Mouse (Mus musculus) left cerebral cortex, postnatal 36 days (tissue): ENCODE measurements around the gene Cx3cr1. TPM values are rescaled to one million over a fixed set of nuclear protein-coding genes. Genes with fewer than 3 reads are reported as not detected.
A peak's percentile ranks its signal among the peaks of the same experiment; 100 is the strongest.
"Not testable (repeated sequence)": the region's sequence is repeated elsewhere in the genome, so short reads cannot be mapped to it uniquely, and the experiment has no call there.

ENCODE experiments used
- DNase-seq, 2 experiments: peaks; one replicate each; pipeline ENCODE4 v3.0.0; 2021 to 2022; ENCODE audit warnings: low spot score in 2 of 2, mixed read lengths in 1 of 2
- intact Hi-C: fragments of 180-260 bp; cut with DNase I; formaldehyde crosslinking; loops from one replicate; pipeline ENCODE4 v1.15.1; 2025
- total RNA-seq, 2 experiments: library from RNA; stranded (reverse); gene quantifications; 2 replicates each; pipeline ENCODE4 v1.2.3; 2021

Gene Cx3cr1
- total RNA-seq, result 10 to 100 TPM; 30.9 to 32.8 TPM

DNA sequence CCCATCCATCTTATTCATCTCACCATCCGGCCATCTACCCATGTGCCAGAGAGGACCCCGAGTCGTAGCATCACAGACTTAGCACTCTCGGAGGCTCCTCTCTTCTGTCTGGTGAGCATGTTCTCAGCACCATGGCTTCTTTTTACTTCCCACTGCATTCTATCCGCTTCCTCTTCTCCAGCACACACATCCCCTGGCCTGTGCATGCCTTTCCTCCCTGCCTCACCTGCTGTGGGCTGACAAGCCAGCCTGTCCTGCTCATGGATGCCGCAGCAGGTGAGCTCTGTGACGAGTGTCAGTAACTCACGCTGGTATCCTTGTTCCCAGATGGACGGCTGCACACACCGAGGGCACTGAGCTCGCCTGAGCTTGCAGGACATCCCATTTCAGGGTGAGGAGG, at the start of gene Cx3cr1:
Gene Cx3cr1 (minus strand): TSS at position 101 of the 400 bp plus-strand sequence.
- no peak for DNase-seq
- intact Hi-C loops, result no loop called here

DNA sequence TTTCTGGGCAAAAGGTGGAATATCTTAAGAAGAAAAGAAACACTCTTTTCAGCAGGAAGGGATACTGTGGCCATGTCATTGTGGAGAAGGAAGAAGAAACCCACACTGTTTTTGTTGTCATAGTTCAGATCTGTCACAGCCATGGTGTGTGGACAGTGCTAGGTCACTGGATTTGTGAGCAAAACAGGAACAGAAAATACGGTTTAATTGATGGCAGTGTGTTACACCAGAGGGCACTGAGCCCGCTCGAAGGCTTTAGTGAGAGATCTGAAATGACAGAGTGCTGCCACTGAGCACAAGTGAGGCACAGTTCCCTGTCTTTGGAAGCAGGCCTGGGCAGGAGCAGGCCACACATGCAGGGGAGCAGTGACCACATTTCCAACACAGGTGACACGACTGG, 48.5 kb upstream of the Cx3cr1 start:
- intact Hi-C loops, result no loop called here
- no peak for DNase-seq

DNA sequence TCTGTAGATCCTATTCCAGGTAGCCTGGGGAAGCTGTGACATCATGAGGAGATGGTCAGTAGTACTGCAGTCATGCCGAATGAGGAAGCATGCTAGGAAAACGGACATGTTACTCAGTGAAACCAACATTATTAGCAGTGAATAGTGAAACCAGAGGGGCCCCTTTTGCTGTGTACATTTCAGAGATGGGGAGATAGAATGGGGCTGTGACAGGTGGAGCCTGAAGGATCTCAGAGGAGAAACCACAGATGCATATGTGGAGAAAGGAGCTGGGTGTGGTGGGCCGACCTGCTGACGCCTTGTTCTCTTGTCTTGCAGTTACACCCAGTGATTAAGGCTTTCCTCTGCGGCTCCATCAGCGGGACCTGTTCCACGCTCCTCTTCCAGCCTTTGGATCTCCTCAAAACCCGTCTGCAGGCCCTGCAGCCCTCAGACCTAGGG, 46.5 kb upstream of the Cx3cr1 start:
- intact Hi-C loops, result no loop called here
- no peak for DNase-seq

DNA sequence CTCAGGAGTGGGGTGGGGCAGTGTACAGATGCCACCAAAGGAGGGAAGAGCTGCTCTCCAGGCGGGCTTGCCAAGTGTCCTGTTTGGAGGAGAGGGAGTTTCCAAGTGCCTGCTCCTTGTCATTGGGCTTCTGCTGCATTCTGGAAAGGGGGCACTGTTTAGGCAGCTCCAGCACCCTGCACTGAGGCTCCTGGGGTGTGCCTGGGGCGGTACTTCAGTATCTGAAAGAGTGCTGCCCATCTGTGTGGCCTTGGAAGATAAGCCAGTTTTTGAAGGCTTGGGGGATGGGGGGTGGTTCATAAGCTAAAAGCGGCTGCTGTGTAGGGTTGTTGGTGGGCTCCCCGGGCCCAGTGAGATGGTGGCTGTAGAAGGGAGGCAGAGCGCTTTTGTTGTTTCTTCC, 45.9 kb upstream of the Cx3cr1 start:
- intact Hi-C loops, result no loop called here

DNA sequence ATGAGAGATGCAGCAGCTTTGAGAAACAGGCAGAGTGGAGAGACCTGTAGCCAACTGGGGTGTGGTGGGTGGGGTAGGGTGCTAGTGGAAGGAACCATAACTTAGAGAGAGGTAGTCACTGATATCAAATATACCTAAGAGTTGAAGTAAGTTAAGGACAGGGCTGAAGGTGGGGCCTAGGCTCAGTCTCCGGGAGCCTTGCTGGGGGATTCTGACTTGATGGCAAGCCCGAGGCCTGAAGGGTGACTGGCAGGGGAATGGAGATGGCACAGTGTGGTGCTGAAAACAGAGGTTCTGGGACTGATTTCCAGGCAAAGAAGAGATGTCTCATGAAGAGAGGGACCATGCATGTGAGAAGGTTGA, 45.1 kb upstream of the Cx3cr1 start:
- intact Hi-C loops, result no loop called here
- DNase-seq, result no peak

More for the DNA sequence above, 45.9 kb upstream of the Cx3cr1 start:
- no peak for DNase-seq

DNA sequence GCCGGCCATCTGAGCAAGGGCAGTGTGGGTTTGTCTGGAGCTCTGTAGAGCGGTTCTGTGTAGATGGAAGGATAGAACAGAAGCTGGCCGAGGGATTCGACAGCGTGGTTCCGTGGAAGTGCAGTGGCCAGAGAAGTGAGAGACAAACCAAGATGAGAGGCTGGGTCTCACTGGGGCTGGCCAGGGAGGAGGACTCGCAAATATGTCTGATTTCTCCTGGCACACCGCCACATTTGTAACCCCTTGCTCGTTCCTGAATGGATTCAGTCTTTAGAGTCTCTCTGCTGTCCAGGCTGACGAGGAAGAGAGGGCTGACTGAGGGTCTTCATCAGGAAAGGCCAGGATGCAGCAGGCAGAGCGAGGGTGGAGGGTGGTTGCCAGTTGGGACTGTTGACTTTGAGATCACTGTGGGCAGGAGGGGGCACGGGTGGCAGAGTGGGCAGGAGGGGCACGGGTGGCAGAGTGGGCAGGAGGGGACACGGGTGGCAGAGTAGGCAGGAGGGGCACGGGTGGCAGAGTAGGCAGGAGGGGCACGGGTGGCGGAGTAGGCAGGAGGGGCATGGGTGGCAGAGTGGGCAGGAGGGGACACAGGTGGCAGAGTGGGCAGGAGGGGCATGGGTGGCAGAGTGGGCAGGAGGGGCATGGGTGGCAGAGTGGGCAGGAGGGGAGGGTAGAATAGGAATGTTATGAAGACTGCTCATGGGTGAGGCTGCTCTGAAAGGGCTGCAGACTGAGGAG, 44.5 kb upstream of the Cx3cr1 start:
- no peak for DNase-seq
- intact Hi-C loops, result no loop called here

DNA sequence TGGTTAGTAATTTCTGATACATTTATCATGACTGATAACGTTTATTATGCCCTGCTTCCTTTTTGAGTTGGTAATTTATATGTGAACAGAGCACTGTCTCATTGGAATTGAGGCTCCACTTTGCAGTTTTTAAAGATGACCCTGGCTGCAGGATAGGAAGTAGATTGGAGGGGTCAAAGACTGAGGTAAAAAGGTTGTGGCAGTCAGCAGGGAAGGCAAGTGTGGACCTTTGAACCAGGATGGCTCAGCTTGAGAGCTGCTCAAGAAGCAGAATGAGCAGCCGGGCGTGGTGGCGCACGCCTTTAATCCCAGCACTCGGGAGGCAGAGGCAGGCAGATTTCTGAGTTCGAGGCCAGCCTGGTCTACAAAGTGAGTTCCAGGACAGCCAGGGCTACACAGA, 43.8 kb upstream of the Cx3cr1 start:
- DNase-seq, result no peak
- intact Hi-C loops, result no loop called here

DNA sequence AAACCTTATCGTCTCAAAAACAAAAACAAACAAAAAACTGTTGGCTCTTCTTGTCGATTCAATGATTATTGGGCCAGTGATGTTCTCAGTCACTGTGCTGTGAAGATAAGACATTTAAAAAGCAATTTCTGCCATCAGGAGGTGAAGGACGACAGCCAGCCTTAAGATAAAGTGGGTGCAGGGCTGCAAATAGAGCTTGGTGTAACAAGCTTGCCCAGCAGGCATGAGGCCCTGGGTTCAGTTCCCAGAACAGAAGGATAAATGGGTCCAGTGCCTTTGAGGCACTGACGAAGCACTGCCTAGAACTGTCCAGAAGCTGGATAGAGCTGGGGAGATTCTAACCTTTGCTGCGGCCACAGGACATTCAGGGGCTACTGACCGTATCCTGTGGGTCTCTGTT, 42.8 kb upstream of the Cx3cr1 start:
- intact Hi-C loops, result no loop called here
- DNase-seq, result no peak

DNA sequence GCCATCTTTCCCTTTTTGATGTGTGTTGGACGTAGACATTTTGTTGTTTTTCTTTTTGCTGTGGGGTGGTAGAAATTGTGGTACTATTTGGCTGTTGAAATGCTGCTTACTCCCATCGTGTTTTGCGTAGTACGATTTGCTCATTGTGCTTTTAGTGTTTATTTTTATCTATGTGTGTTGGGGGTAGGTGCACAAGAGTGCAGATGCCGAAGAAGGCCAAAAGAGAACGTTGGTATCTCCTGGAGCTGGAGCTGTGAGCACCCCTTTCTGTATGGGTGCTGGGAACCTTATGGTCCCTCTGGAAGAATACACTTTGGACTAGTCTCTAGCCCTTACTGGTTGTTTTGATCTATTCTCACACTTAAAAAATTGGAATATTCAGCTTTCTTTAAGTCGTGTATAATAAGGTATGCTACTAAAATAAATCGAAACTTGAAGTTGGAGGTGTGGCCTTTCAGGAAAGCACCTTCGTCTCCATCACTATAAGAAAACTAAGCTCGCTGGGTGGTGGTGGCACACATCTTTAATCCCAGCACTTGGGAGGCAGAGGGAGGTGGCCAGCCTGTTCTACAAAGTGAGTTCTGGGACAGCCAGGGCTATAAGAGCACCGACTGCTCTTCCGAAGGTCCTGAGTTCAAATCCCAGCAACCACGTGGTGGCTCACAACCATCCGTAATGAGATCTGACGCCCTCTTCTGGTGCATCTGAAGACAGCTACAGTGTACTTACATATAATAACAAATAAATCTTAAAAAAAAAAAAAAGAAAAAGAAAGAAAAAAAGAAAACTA, 41.7 kb upstream of the Cx3cr1 start:
- intact Hi-C loops, result no loop called here
- DNase-seq, result no peak

DNA sequence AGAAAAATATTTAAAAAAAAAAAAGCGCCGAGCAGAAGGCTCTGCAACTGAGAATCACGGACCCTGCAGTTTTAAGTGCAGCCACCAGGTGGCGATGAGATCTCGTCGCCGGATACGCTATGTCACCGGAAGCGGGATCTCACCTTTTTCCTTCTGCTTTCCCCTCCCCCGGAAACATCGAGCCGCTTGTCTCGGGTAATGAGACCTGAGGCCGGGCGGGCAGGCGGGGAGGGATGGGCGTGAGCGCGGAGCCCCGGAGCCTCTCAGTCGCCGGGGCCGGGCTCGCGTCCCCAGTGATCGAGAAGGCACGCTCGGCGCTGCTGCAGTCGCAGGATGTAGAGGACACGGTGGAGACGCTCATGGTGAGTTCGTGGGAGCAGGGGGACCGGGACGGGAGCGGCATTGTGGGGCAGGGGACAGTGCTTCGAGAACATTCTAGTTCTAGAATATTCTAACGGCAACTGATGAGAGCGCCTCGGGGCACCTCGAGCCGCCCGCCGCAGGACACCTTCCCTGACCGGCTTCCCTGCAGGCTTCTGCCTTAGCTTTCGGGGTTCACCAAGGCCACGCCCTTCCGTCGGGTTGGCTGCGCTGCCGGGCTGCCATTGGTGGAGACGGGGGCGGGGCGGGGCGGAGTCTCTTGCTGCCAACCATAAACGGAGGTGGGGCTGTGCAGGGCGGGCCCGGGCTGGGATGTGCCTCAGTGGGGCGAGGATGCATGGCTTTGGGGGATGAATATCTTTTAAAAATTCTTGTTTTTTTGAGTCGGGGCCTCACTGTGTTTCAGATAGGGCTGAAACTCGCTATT, 40.7 kb upstream of the Cx3cr1 start, which contains the start of gene Slc25a38:
Gene Slc25a38 (plus strand): TSS at position 164 of the 808 bp plus-strand sequence.
- intact Hi-C loops, result no loop called here
- DNase-seq, result peak; percentile 91 to 95

DNA sequence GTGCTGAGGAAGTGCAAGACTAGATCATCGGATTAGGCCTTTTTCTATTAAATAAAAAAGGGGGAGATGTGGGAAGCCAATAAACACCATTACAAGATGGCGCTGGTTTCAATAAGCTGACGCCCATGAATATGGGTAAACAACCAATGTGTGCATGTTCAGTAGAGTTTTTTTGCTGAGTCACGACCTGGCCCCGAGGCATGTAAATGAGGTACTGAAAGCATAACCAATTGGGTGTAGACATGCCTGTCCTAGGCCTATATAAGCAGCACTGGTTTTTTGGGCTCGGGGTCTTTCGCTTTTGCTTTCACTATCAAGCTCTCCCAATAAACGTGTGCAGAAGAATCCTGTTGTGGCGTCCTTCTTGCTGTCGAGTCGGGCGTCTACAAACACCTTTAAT, 39.3 kb upstream of the Cx3cr1 start:
- intact Hi-C loops, DNase-seq: not testable (repeated sequence)

DNA sequence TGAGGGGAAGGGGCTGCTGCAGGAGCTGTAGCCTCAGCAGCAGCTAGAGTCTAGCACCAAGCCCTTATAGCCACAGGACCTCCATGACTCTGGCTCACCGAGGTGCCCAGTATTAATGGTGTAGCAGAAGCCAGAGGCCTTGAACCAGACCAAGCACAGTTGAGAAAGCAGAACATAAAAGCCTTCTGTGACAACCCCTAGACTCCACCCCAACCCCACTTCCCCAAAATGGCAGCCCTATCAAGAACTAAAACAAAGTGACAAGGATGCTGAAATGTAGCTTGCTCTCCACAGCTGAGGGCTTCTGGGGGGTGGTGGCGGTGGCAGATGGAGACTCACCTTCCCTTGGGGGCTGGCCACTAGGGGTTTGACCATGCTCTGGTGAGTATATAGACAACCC, 31.5 kb upstream of the Cx3cr1 start:
- intact Hi-C loops, result no loop called here
- no peak for DNase-seq

DNA sequence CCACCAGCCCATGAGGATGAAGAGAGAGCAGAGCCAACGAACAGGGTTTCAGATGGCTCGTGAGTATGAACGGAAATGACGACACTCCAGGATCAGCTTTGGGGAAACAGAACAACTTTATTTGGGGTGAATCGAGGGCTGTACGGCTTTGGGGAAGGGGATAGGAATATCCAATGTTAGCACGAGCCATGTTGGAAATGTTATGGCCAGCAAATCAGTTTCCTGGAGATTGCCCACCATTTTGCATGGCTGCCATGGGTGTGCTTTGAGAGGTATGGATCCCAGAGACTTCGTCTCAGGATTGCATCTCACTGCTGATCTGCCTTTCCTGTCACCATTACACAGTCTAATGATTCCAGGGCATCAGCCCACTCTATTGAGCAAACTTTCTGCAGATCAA, 29.6 kb upstream of the Cx3cr1 start:
- intact Hi-C loops, result loop anchor here (2.0 kb wide), 1 partner anchor 73 kb away; no protein-coding TSS in a partner anchor
- DNase-seq, result no peak

DNA sequence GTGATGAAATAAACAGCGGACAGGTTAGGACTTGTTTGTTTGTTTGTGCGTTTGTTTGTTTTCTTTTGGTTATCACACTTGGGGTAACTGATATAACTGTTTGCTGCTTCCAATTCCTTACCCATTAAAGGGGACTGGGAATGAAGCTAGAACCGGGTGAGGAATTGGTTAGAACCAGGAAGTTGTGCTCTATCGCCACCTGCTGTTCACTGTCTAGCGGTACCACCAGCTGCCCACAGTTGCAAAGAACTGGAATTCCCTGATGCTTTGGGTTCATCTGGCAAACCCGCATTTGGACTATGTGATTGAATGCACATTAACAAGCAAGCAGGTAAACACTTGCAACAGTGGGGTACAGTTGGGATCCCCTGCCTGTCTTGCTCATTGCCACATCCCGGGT, 29.0 kb upstream of the Cx3cr1 start:
- intact Hi-C loops, result loop anchor here (2.0 kb wide), 1 partner anchor 72 kb away; no protein-coding TSS in a partner anchor
- peak; percentile 53 to 66 for DNase-seq

DNA sequence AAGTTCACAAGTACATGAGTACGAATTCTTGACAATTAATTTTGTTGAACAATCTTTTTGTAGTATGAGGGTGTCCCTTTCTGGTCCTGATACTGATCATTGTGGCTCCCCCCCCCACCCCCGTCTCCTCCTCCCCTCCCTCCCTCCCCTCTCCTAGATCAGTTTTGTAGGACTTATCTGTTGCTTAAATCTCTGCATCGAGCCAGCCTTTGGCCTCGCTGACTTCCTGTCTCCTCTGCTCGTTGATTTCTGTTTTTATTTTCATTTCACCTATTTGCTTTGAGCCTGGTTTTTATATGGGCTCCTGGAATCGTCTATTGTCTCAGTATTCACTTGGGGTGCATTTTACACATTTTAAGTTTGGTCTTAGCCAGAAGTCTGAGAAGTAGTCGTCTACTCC, 26.2 kb upstream of the Cx3cr1 start:
- intact Hi-C loops, result no loop called here
- DNase-seq, result no peak

DNA sequence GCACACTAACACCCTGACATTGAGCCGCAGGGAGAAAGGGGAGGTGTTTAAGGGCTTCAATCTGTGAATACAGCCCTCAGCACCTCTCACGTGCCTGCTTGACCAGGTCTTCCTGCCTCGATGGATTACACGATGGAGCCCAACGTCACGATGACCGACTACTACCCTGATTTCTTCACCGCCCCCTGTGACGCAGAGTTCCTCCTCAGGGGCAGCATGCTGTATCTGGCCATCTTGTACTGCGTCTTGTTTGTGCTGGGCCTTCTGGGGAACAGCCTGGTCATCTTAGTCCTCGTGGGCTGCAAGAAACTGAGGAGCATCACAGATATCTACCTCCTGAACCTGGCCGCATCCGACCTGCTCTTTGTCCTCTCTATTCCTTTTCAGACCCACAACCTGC, 24.0 kb upstream of the Cx3cr1 start:
- intact Hi-C loops, result no loop called here
- DNase-seq, result no peak

DNA sequence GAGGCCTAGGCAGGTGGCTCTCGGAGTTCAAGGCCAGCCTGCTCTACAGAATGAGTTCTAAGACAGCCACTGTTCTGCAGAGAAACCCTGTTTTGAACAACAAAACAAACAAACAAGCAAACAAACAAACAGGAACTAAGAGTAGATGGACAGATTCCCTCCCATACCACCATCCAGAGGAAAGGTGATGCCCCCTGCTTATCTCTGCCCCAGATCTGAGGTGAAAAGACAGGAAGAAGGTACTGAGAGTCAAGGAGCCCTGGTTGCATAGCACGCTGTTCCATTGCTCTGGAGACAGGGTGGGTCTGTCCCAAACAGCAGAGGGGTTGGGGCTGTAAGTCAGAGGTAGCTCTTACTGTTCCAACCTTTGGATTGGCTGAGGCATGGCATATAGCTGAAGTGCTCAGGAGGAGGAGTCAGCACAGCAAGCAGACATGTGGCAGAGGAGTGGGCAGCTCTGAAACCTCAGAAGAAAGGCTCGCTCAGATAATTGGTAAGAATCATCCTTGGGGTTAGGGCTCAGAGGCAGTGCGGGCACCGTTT, 22.1 kb upstream of the Cx3cr1 start, which contains the start of gene Ccr8:
Gene Ccr8 (plus strand): TSS at position 419 of the 543 bp plus-strand sequence.
- DNase-seq, result no peak
- intact Hi-C loops, result no loop called here

DNA sequence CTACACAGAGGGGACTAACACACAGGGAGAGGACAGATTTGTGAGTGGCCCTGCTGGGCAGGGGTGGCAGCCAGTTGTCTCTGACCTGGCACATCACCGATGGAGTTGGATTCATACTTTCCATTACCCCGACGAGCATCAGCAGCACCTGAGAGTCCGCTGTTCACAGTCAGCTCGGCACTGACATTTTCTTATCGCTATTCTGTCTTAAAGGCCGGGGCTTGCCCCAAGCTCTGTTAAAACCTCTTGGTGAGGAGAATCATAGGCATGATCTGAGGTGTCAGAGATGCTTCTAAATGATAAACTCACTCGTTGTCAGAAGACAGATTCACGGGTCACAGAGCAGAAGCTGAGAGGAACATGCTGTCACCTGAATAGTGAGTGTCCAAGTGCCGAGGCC, 21.4 kb upstream of the Cx3cr1 start:
- DNase-seq, result no peak
- intact Hi-C loops, result no loop called here

DNA sequence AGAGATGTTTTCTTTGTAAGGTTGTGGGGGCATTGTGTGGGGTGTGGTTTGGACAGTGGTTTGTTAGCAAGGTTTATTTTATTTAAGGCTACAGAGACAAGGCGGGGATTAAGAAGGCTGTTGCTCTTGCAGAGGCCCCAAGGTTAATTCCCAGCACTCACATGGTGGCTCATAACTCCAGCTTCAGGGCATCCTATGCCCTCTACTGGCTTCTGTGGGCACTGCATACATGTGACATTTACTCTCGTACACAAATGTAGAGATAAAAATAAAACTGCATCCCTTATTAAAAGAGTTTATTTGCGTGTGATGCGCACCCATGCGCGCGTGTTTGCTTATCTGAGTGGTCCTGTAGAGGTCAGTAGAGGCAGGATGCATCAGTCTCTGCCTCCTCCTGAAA, 19.4 kb upstream of the Cx3cr1 start:
- no peak for DNase-seq
- intact Hi-C loops, result no loop called here

DNA sequence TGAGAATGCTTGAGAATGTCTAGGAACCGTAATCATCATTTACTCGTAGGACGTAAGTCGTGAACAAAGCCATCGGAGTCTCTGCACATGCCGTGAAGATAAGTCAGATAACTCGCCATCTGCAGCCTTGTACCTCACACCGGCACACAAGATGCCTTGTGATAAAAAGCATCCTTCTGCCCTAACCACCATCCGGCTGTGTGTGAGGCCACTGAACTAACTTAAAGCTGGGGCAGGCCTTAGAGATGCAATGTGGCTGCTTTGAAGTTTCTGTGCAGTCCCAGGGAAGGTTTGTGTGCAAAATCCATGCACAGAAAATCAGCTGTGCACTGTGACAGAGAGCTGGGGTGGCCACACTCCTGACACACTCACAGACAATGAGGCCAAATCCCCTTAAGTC, 14.7 kb upstream of the Cx3cr1 start:
- intact Hi-C loops, result no loop called here
- no peak for DNase-seq
